Mouse (Mus musculus): Measurements from ENCODE around the gene Adamts9.

Gene Adamts9

GRCm38 (mm10) chr6:92858721-92859510, 84.4 kb downstream of the Adamts9 start:
- DNase-seq = no peak

GRCm38 (mm10) chr6:92857761-92858160, 85.5 kb downstream of the Adamts9 start:
- no peak for DNase-seq

- DNase-seq = no peak
Measured at GRCm38 (mm10) chr6:92854873-92855272, 88.4 kb downstream of the Adamts9 start.

- peak; percentile 81 for DNase-seq
Measured at GRCm38 (mm10) chr6:92850250-92850649, 93.0 kb downstream of the Adamts9 start.

- DNase-seq = no peak
Measured at GRCm38 (mm10) chr6:92849208-92849607, 94.1 kb downstream of the Adamts9 start.

- no peak for DNase-seq
Measured at GRCm38 (mm10) chr6:92846614-92847013, 96.7 kb downstream of the Adamts9 start.

GRCm38 (mm10) chr6:92845898-92846297, 97.4 kb downstream of the Adamts9 start:
- DNase-seq = no peak

GRCm38 (mm10) chr6:92843474-92843873, 99.8 kb downstream of the Adamts9 start:
- DNase-seq = no peak

GRCm38 (mm10) chr6:92842000-92842399, 101.3 kb downstream of the Adamts9 start:
- no peak for DNase-seq

- DNase-seq = no peak
Measured at GRCm38 (mm10) chr6:92831106-92831505, 112.2 kb downstream of the Adamts9 start.

GRCm38 (mm10) chr6:92829148-92829547, 114.1 kb downstream of the Adamts9 start:
- no peak for DNase-seq

GRCm38 (mm10) chr6:92827360-92827759, 115.9 kb downstream of the Adamts9 start:
- no peak for DNase-seq

- no peak for DNase-seq
Measured at GRCm38 (mm10) chr6:92826561-92826960, 116.7 kb downstream of the Adamts9 start.

- no peak for DNase-seq
Measured at GRCm38 (mm10) chr6:92823991-92824390, 119.3 kb downstream of the Adamts9 start.

- no peak for DNase-seq
Measured at GRCm38 (mm10) chr6:92822006-92822405, 121.3 kb downstream of the Adamts9 start.

GRCm38 (mm10) chr6:92821606-92822005, 121.7 kb downstream of the Adamts9 start:
- DNase-seq = no peak

GRCm38 (mm10) chr6:92817661-92818060, 125.6 kb downstream of the Adamts9 start:
- DNase-seq = no peak

- DNase-seq = no peak
Measured at GRCm38 (mm10) chr6:92816311-92816751, 127.0 kb downstream of the Adamts9 start, which contains the start of gene A730049H05Rik. TSS of gene A730049H05Rik (plus strand) at chr6:92816478.

GRCm38 (mm10) chr6:92812702-92813370, 130.5 kb downstream of the Adamts9 start:
- peak; percentile 52 for DNase-seq

- DNase-seq = no peak
Measured at GRCm38 (mm10) chr6:92811566-92811965, 131.7 kb downstream of the Adamts9 start.

- no peak for DNase-seq
Measured at GRCm38 (mm10) chr6:92810628-92811027, 132.7 kb downstream of the Adamts9 start.

- no peak for DNase-seq
Measured at GRCm38 (mm10) chr6:92809818-92810217, 133.5 kb downstream of the Adamts9 start.

GRCm38 (mm10) chr6:92804254-92804971, 138.9 kb downstream of the Adamts9 start:
- DNase-seq = no peak
